Comparison of ENCODE assay signal across 26 mouse cellular contexts in genomic region chr10:75322966-75323365, GRCm38 (mm10). TPM values are rescaled to one million over a fixed set of nuclear protein-coding genes. Genes with fewer than 3 reads are reported as not detected.
DNase-seq lines count a peak whose midpoint lies in the region; ATAC-seq lines count a peak whose summit lies in the region.
"Had no signal": no experiment of that assay in that cellular context is flagged by ENCODE, and none has a peak within 500 bp of the region (broad histone marks: within the 10 kb centered on the region; RNA-seq: fewer than 3 reads in every experiment).

No protein-coding gene starts in this region.

- H3K27ac ChIP-seq in forebrain, embryonic 10.5 days: peak overlapping the region; percentile 48; the same call in 1 of the 2 replicates
- H3K27ac ChIP-seq in forebrain, embryonic 15.5 days (replicated peaks): no peak overlapping the region
- H3K27ac ChIP-seq in hindbrain, embryonic 15.5 days (replicated peaks): 0 out of 2 replicates have a peak overlapping the region, but pooled peaks have one; percentile 14
- no peak overlapping the region for H3K27ac ChIP-seq in hindbrain, embryonic 13.5 days
- H3K27ac ChIP-seq in kidney, embryonic 16.5 days (ENCODE audit: low read length): no peak overlapping the region
- H3K27ac ChIP-seq: kidney, postnatal 0 days; layer of hippocampus, adult 2 months; left cerebral cortex, adult 2 months; limb, embryonic 12.5 days; liver, embryonic 15.5 days; midbrain, embryonic 12.5 days; neural tube, embryonic 13.5 days; stomach, postnatal 0 days had no signal

- H3K27me3 ChIP-seq in forebrain, embryonic 10.5 days (ENCODE audit: poor library complexity, severe bottlenecking): peaks cover 23% of the 10 kb centered on the region
- peaks cover 8% of the 10 kb centered on the region; the same call in 1 of the 2 replicates for H3K27me3 ChIP-seq in forebrain, embryonic 15.5 days
- H3K27me3 ChIP-seq in hindbrain, embryonic 15.5 days: peaks cover 14% of the 10 kb centered on the region
- H3K27me3 ChIP-seq in hindbrain, embryonic 13.5 days: peaks cover 26% of the 10 kb centered on the region
- H3K27me3 ChIP-seq in kidney, embryonic 16.5 days (ENCODE audit: insufficient read depth, low read length): peaks cover 6% of the 10 kb centered on the region; the same call in 1 of the 2 replicates

- H3K4me1 ChIP-seq in forebrain, embryonic 10.5 days: peaks cover 12% of the 10 kb centered on the region
- H3K4me1 ChIP-seq in forebrain, embryonic 15.5 days: peaks cover 3% of the 10 kb centered on the region; the same call in 1 of the 2 replicates
- no peaks in the 10 kb centered on the region for H3K4me1 ChIP-seq in hindbrain, embryonic 15.5 days (replicated peaks)
- peaks cover 6% of the 10 kb centered on the region; the same call in 1 of the 2 replicates for H3K4me1 ChIP-seq in hindbrain, embryonic 13.5 days (replicated peaks)
- H3K4me1 ChIP-seq in kidney, embryonic 16.5 days (ENCODE audit: insufficient read depth, low read length): peaks cover 8% of the 10 kb centered on the region; the same call in 1 of the 2 replicates
- H3K4me1 ChIP-seq: limb, embryonic 12.5 days; midbrain, embryonic 12.5 days had no signal

- WGBS in forebrain, embryonic 10.5 days: 62% methylated on average over 6 of the region's 6 CpGs
- WGBS in forebrain, embryonic 15.5 days: 60% methylated on average over 6 of the region's 6 CpGs
- 56% methylated on average over 6 of the region's 6 CpGs for WGBS in hindbrain, embryonic 15.5 days
- WGBS in hindbrain, embryonic 13.5 days: 64% methylated on average over 6 of the region's 6 CpGs
- WGBS in kidney, embryonic 16.5 days: 55% methylated on average over 6 of the region's 6 CpGs

- no peaks in the 10 kb centered on the region for H3K36me3 ChIP-seq in forebrain, embryonic 10.5 days (replicated peaks)
- no peaks in the 10 kb centered on the region for H3K36me3 ChIP-seq in forebrain, embryonic 15.5 days
- no peaks in the 10 kb centered on the region for H3K36me3 ChIP-seq in hindbrain, embryonic 15.5 days
- H3K36me3 ChIP-seq in hindbrain, embryonic 13.5 days: no peaks in the 10 kb centered on the region
- H3K36me3 ChIP-seq in kidney, embryonic 16.5 days (ENCODE audit: insufficient read depth, low read length): no peaks in the 10 kb centered on the region
- H3K36me3 ChIP-seq: G1E; heart, embryonic 12.5 days; limb, embryonic 12.5 days; liver, embryonic 15.5 days; midbrain, embryonic 12.5 days; neural tube, embryonic 13.5 days had no signal

- H3K9me3 ChIP-seq in forebrain, embryonic 10.5 days: no peaks in the 10 kb centered on the region
- no peaks in the 10 kb centered on the region for H3K9me3 ChIP-seq in forebrain, embryonic 15.5 days
- no peaks in the 10 kb centered on the region for H3K9me3 ChIP-seq in hindbrain, embryonic 15.5 days
- no peaks in the 10 kb centered on the region for H3K9me3 ChIP-seq in hindbrain, embryonic 13.5 days
- no peaks in the 10 kb centered on the region for H3K9me3 ChIP-seq in kidney, embryonic 16.5 days (ENCODE audit: low read length)
- H3K9me3 ChIP-seq: G1E; heart, embryonic 12.5 days; limb, embryonic 12.5 days; liver, embryonic 15.5 days; midbrain, embryonic 12.5 days; neural tube, embryonic 13.5 days had no signal

- no peak for ATAC-seq in forebrain, embryonic 15.5 days (replicated peaks)
- ATAC-seq in hindbrain, embryonic 15.5 days (ENCODE audit: low FRiP score, low read depth): no peak
- no peak for ATAC-seq in hindbrain, embryonic 13.5 days (ENCODE audit: low FRiP score)
- no peak for ATAC-seq in kidney, embryonic 16.5 days (ENCODE audit: low FRiP score, low TSS enrichment)
- ATAC-seq: forebrain, embryonic 14.5 days; hindbrain, embryonic 16.5 days had no signal

- H3K9ac ChIP-seq in forebrain, embryonic 15.5 days (replicated peaks): no peak overlapping the region
- no peak overlapping the region for H3K9ac ChIP-seq in hindbrain, embryonic 15.5 days
- no peak overlapping the region for H3K9ac ChIP-seq in hindbrain, embryonic 13.5 days
- H3K9ac ChIP-seq in kidney, embryonic 16.5 days (replicated peaks; ENCODE audit: low read length): no peak overlapping the region
- H3K9ac ChIP-seq: heart, embryonic 12.5 days; limb, embryonic 12.5 days; liver, embryonic 15.5 days; midbrain, embryonic 12.5 days; neural tube, embryonic 13.5 days had no signal

- no peak overlapping the region for H3K4me3 ChIP-seq in forebrain, embryonic 10.5 days
- no peak overlapping the region for H3K4me3 ChIP-seq in forebrain, embryonic 15.5 days
- H3K4me3 ChIP-seq in hindbrain, embryonic 15.5 days: no peak overlapping the region
- no peak overlapping the region for H3K4me3 ChIP-seq in hindbrain, embryonic 13.5 days
- no peak overlapping the region for H3K4me3 ChIP-seq in kidney, embryonic 16.5 days (ENCODE audit: low read length)
- H3K4me3 ChIP-seq: heart, embryonic 12.5 days; layer of hippocampus, adult 2 months; left cerebral cortex, adult 2 months; limb, embryonic 12.5 days; liver, embryonic 15.5 days; midbrain, embryonic 12.5 days; neural tube, embryonic 13.5 days had no signal

- no peak overlapping the region for H3K4me2 ChIP-seq in forebrain, embryonic 15.5 days (replicated peaks)
- H3K4me2 ChIP-seq in hindbrain, embryonic 15.5 days: no peak overlapping the region
- H3K4me2 ChIP-seq in hindbrain, embryonic 13.5 days: no peak overlapping the region
- no peak overlapping the region for H3K4me2 ChIP-seq in kidney, embryonic 16.5 days (replicated peaks; ENCODE audit: low read depth, low read length)
- H3K4me2 ChIP-seq: heart, embryonic 12.5 days; limb, embryonic 12.5 days; liver, embryonic 15.5 days; midbrain, embryonic 12.5 days; neural tube, embryonic 13.5 days had no signal

- DNase-seq in forebrain, embryonic 10.5 days (ENCODE audit: extremely low spot score, low spot score): no peak
- DNase-seq in kidney, postnatal 25 days: peak; percentile 56 to 63
- peak; percentile 46 to 49 for DNase-seq in kidney, postnatal 4 days
- DNase-seq: adrenal gland, postnatal 25 days; cerebellum, adult 18-20 months; cerebellum, postnatal 10 days; lung, postnatal 36 days; right cerebral cortex, postnatal 4 days; thymus, adult 18-20 months; thymus, postnatal 25 days had no signal

RNA-seq across cellular contexts. Expression of gene Adora2a, which starts 6.3 kb away (rescaled TPM):
- 2.0 and 2.5 TPM in 2 replicates for polyA plus RNA-seq in forebrain, embryonic 10.5 days (2016; fragmentation: Nextera tagmentation; extraction: Ambion mirVana)
- 6.4 and 8.2 TPM in 2 replicates for polyA plus RNA-seq in forebrain, embryonic 15.5 days (2015; fragmentation: Nextera tagmentation; extraction: Ambion mirVana)
- 3.5 and 4.1 TPM in 2 replicates for polyA plus RNA-seq in hindbrain, embryonic 15.5 days (2015; fragmentation: Nextera tagmentation; extraction: Ambion mirVana)
- 3.1 and 3.9 TPM in 2 replicates for polyA plus RNA-seq in hindbrain, embryonic 13.5 days (2015; fragmentation: Nextera tagmentation; extraction: Ambion mirVana)
- polyA plus RNA-seq in kidney, embryonic 16.5 days (2015; fragmentation: Nextera tagmentation; extraction: Ambion mirVana): 6.4 and 6.5 TPM in 2 replicates

Comparison
In these comparisons a context has a peak if more than half of its experiments do, and no peak if none do; other contexts are left out.
1. H3K27ac ChIP-seq: peak in forebrain, embryonic 10.5 days (single experiment) and hindbrain, embryonic 15.5 days (single experiment); none in forebrain, embryonic 15.5 days (single experiment), hindbrain, embryonic 13.5 days (single experiment) and kidney, embryonic 16.5 days (single experiment).